ENCODE assay signal across 7 mouse cellular contexts in the genomic region with DNA sequence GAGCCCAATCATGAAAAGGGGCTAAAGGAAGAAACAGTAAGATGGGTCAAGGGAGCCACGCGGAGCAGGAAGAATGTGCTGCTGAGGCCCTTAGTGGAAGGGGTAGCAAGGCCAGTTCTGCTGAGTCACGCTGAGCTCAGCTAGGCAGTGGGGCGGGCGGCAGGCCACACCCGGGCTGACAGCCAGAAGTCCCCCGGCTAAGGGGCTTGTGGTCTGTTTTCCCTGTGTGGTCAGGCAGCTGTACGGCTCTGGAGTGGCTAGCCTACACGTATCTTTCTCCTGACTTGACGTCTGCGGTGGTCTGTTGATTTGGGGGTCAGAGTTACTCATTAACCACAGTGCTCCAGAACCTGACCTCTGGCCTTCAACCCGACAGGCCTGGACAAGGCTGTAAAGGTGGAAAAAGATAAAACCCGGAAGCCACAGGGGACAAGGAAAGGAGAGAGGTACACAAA. TPM values are rescaled to one million over a fixed set of nuclear protein-coding genes. Genes with fewer than 3 reads are reported as not detected.
DNase-seq lines count a peak whose midpoint lies in the region; ATAC-seq and TF ChIP-seq lines count a peak whose summit lies in the region.

No protein-coding gene starts in this region.

- TF ChIP-seq POLR2A in ES-Bruce4 (IDR thresholded peaks at IDR 0.05; ENCODE audit: insufficient read depth, low read length) = no peak

- H3K27ac ChIP-seq in ES-Bruce4 (ENCODE audit: insufficient read depth, low read length) = peak overlapping the region; percentile 98
- peak overlapping the region; percentile 80 for H3K27ac ChIP-seq in embryonic facial prominence, embryonic 12.5 days
- peak overlapping the region; percentile 86 for H3K27ac ChIP-seq in heart, embryonic 12.5 days (ENCODE audit: poor library complexity, severe bottlenecking)
- peak overlapping the region; percentile 94 for H3K27ac ChIP-seq in kidney, embryonic 16.5 days (ENCODE audit: low read length)

- no peaks in the 10 kb centered on the region for H3K9me3 ChIP-seq in ES-Bruce4 (replicated peaks; ENCODE audit: control insufficient read depth, insufficient read depth, low read length, poor library complexity, severe bottlenecking)
- no peaks in the 10 kb centered on the region for H3K9me3 ChIP-seq in embryonic facial prominence, embryonic 12.5 days
- no peaks in the 10 kb centered on the region for H3K9me3 ChIP-seq in heart, embryonic 12.5 days (replicated peaks)
- no peaks in the 10 kb centered on the region for H3K9me3 ChIP-seq in kidney, embryonic 16.5 days (ENCODE audit: low read length)

- peak overlapping the region; percentile 82 for H3K9ac ChIP-seq in ES-Bruce4 (ENCODE audit: low read depth, poor library complexity, severe bottlenecking)
- peak overlapping the region; percentile 19 for H3K9ac ChIP-seq in embryonic facial prominence, embryonic 12.5 days
- peak overlapping the region; percentile 64 for H3K9ac ChIP-seq in heart, embryonic 12.5 days
- peak overlapping the region; percentile 64 for H3K9ac ChIP-seq in kidney, embryonic 16.5 days (replicated peaks; ENCODE audit: low read length)

- TF ChIP-seq CTCF in ES-Bruce4 (IDR thresholded peaks at IDR 0.05; ENCODE audit: low read depth, low read length) = no peak

- peaks cover 55% of the 10 kb centered on the region for H3K36me3 ChIP-seq in ES-Bruce4 (ENCODE audit: control insufficient read depth, insufficient read depth, low read length, poor library complexity, severe bottlenecking)
- peaks cover 56% of the 10 kb centered on the region for H3K36me3 ChIP-seq in embryonic facial prominence, embryonic 12.5 days
- peaks cover 68% of the 10 kb centered on the region for H3K36me3 ChIP-seq in heart, embryonic 12.5 days
- H3K36me3 ChIP-seq in kidney, embryonic 16.5 days (ENCODE audit: insufficient read depth, low read length) = peaks cover 34% of the 10 kb centered on the region

- no peak for ATAC-seq in embryonic facial prominence, embryonic 12.5 days (ENCODE audit: insufficient number of reproducible peaks, insufficient read depth, low FRiP score, low TSS enrichment)
- peak; percentile 75 for ATAC-seq in heart, embryonic 12.5 days (ENCODE audit: insufficient number of reproducible peaks, low FRiP score)
- peak; percentile 32 for ATAC-seq in kidney, embryonic 16.5 days (ENCODE audit: low FRiP score, low TSS enrichment)

- H3K4me2 ChIP-seq in embryonic facial prominence, embryonic 12.5 days (replicated peaks) = no peak overlapping the region; the same call in none of the 2 replicates
- H3K4me2 ChIP-seq in heart, embryonic 12.5 days = peak overlapping the region; percentile 72
- peak overlapping the region; percentile 54 for H3K4me2 ChIP-seq in kidney, embryonic 16.5 days (replicated peaks; ENCODE audit: low read depth, low read length)

- no peaks in the 10 kb centered on the region for H3K27me3 ChIP-seq in ES-Bruce4 (ENCODE audit: control insufficient read depth, insufficient read depth, low read length, poor library complexity, severe bottlenecking)
- no peaks in the 10 kb centered on the region for H3K27me3 ChIP-seq in embryonic facial prominence, embryonic 12.5 days
- H3K27me3 ChIP-seq in heart, embryonic 12.5 days (replicated peaks) = no peaks in the 10 kb centered on the region
- H3K27me3 ChIP-seq in kidney, embryonic 16.5 days (ENCODE audit: insufficient read depth, low read length) = no peaks in the 10 kb centered on the region

- peak; percentile 96 for TF ChIP-seq EP300 in ES-Bruce4 (IDR thresholded peaks at IDR 0.05; ENCODE audit: insufficient read depth, low read depth, low read length)

- H3K4me3 ChIP-seq in ES-Bruce4 (ENCODE audit: low read depth, low read length) = peak overlapping the region; percentile 70
- H3K4me3 ChIP-seq in embryonic facial prominence, embryonic 12.5 days = peak overlapping the region; percentile 9; the same call in 1 of the 2 replicates
- peak overlapping the region; percentile 75 for H3K4me3 ChIP-seq in heart, embryonic 12.5 days
- H3K4me3 ChIP-seq in kidney, embryonic 16.5 days (ENCODE audit: low read length) = peak overlapping the region; percentile 88; the same call in 1 of the 2 replicates

- 25% methylated on average over 13 of the region's 13 CpGs for WGBS in embryonic facial prominence, embryonic 12.5 days
- 8% methylated on average over 13 of the region's 13 CpGs for WGBS in heart, embryonic 12.5 days
- WGBS in kidney, embryonic 16.5 days = 16% methylated on average over 13 of the region's 13 CpGs

- DNase-seq in R1 (ENCODE audit: low read depth, low spot score) = peak; percentile 81
- peak; percentile 76 for DNase-seq in lung, postnatal 25 days (ENCODE audit: low spot score)
- peak; percentile 82 to 90 for DNase-seq in spleen, postnatal 10 days (ENCODE audit: low spot score in 2 of 2)

- H3K4me1 ChIP-seq in ES-Bruce4 (ENCODE audit: control insufficient read depth, insufficient read depth, low read length) = no peaks in the 10 kb centered on the region
- peaks cover 33% of the 10 kb centered on the region for H3K4me1 ChIP-seq in embryonic facial prominence, embryonic 12.5 days
- H3K4me1 ChIP-seq in heart, embryonic 12.5 days (replicated peaks) = peaks cover 56% of the 10 kb centered on the region
- H3K4me1 ChIP-seq in kidney, embryonic 16.5 days (ENCODE audit: insufficient read depth, low read length) = peaks cover 44% of the 10 kb centered on the region

RNA-seq across cellular contexts. Expression of a gene that starts 1.2 kb away (rescaled TPM):
- 5,956 and 6,533 TPM in 2 replicates for polyA plus RNA-seq in ES-Bruce4 (2011; ENCODE audit: insufficient read depth, insufficient read length, low read depth, missing spikeins)
- 5,211 and 5,392 TPM in 2 replicates for polyA plus RNA-seq in embryonic facial prominence, embryonic 12.5 days (2016; fragmentation: Nextera tagmentation; extraction: Ambion mirVana)
- 4,047 and 4,171 TPM in 2 replicates for polyA plus RNA-seq in heart, embryonic 12.5 days (2016; fragmentation: Nextera tagmentation; extraction: Ambion mirVana)
- 5,149 and 5,628 TPM in 2 replicates for polyA plus RNA-seq in kidney, embryonic 16.5 days (2015; fragmentation: Nextera tagmentation; extraction: Ambion mirVana)

RNA-seq across cellular contexts. Expression of a gene that starts 5.8 kb away (rescaled TPM):
- 250 and 287 TPM in 2 replicates for polyA plus RNA-seq in ES-Bruce4 (2011; ENCODE audit: insufficient read depth, insufficient read length, low read depth, missing spikeins)
- 220 and 224 TPM in 2 replicates for polyA plus RNA-seq in embryonic facial prominence, embryonic 12.5 days (2016; fragmentation: Nextera tagmentation; extraction: Ambion mirVana)
- 139 and 151 TPM in 2 replicates for polyA plus RNA-seq in heart, embryonic 12.5 days (2016; fragmentation: Nextera tagmentation; extraction: Ambion mirVana)
- 172 and 182 TPM in 2 replicates for polyA plus RNA-seq in kidney, embryonic 16.5 days (2015; fragmentation: Nextera tagmentation; extraction: Ambion mirVana)

RNA-seq across cellular contexts. Expression of a gene that starts 20.8 kb away (rescaled TPM):
- polyA plus RNA-seq in ES-Bruce4 (2011; ENCODE audit: insufficient read depth, insufficient read length, low read depth, missing spikeins) = 1.3 and 2.4 TPM in 2 replicates
- polyA plus RNA-seq in embryonic facial prominence, embryonic 12.5 days (2016; fragmentation: Nextera tagmentation; extraction: Ambion mirVana) = 0.92 and 1.2 TPM in 2 replicates
- 0.87 TPM in 2 replicates for polyA plus RNA-seq in heart, embryonic 12.5 days (2016; fragmentation: Nextera tagmentation; extraction: Ambion mirVana)
- polyA plus RNA-seq in kidney, embryonic 16.5 days (2015; fragmentation: Nextera tagmentation; extraction: Ambion mirVana) = 0.80 and 1.1 TPM in 2 replicates

RNA-seq across cellular contexts. Expression of a gene that starts 23.0 kb away (rescaled TPM):
- polyA plus RNA-seq in ES-Bruce4 (2011; ENCODE audit: insufficient read depth, insufficient read length, low read depth, missing spikeins) = 263 and 267 TPM in 2 replicates
- polyA plus RNA-seq in embryonic facial prominence, embryonic 12.5 days (2016; fragmentation: Nextera tagmentation; extraction: Ambion mirVana) = 149 and 151 TPM in 2 replicates
- 80.7 TPM in 2 replicates for polyA plus RNA-seq in heart, embryonic 12.5 days (2016; fragmentation: Nextera tagmentation; extraction: Ambion mirVana)
- polyA plus RNA-seq in kidney, embryonic 16.5 days (2015; fragmentation: Nextera tagmentation; extraction: Ambion mirVana) = 164 and 173 TPM in 2 replicates

RNA-seq across cellular contexts. Expression of a gene that starts 25.7 kb away (rescaled TPM):
- not detected in 2 replicates for polyA plus RNA-seq in ES-Bruce4 (2011; ENCODE audit: insufficient read depth, insufficient read length, low read depth, missing spikeins)
- polyA plus RNA-seq in embryonic facial prominence, embryonic 12.5 days (2016; fragmentation: Nextera tagmentation; extraction: Ambion mirVana) = not detected in 2 replicates
- not detected in 2 replicates for polyA plus RNA-seq in heart, embryonic 12.5 days (2016; fragmentation: Nextera tagmentation; extraction: Ambion mirVana)
- not detected in 2 replicates for polyA plus RNA-seq in kidney, embryonic 16.5 days (2015; fragmentation: Nextera tagmentation; extraction: Ambion mirVana)

Comparison
In these comparisons a context has a peak if more than half of its experiments do, and no peak if none do; other contexts are left out.
1. H3K4me3 ChIP-seq: peak in every context shown above with its lines; median percentile 88 in kidney, embryonic 16.5 days; 75 in heart, embryonic 12.5 days; 70 in ES-Bruce4; 9 in embryonic facial prominence, embryonic 12.5 days.
2. H3K9ac ChIP-seq: peak in every context shown above with its lines; median percentile 82 in ES-Bruce4; 64 in heart, embryonic 12.5 days; 64 in kidney, embryonic 16.5 days; 19 in embryonic facial prominence, embryonic 12.5 days.